Mouse (Mus musculus): ENCODE data around the gene Med29. TPM values are rescaled to one million over a fixed set of nuclear protein-coding genes. Genes with fewer than 3 reads are reported as not detected.

Med29 gene
- total and polyA plus RNA-seq, 2 experiments from 2014 or later, result 45.8 to 51.4 TPM

DNA sequence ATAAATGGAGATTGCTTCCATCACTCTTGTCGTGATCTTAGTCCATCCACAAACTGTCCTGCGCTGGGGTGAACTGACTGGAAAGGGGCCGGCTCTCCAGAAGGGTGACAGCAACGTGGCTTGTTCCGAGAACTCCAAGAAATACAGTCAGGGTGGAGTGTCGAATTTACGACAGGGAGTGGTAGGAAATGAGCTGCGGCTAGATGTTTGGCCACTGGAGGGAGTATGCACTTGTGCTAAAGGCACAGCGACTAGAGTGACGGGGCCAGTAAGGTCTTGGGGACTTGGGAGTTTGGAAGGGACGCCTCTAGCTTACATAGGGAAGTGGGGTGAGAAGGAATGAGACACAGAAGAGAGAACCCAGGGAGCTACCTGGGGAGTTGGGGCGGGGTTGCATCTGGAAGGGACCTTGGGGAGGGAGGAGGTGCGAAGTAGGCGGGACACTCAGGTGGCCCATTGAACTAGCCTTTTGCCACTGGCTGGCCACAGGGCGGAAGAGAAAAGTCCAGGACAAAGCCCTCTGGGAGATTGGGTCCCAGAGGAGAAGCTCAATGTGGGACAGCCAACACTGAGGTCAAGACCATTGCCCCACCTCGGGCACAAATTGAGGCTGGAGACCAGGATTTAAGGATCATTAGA is 44.5 kb upstream of the Med29 start, which contains the start of gene Gmfg:
Gene Gmfg, plus strand, starts transcription at position 516 of the 639 bp plus-strand sequence.
- WGBS, result 2% methylated on average over 16 of the region's 16 CpGs
- H3K4me3 ChIP-seq (ENCODE audit: low read depth, low read length), result peak within 1 kb of the TSS; percentile 85

DNA sequence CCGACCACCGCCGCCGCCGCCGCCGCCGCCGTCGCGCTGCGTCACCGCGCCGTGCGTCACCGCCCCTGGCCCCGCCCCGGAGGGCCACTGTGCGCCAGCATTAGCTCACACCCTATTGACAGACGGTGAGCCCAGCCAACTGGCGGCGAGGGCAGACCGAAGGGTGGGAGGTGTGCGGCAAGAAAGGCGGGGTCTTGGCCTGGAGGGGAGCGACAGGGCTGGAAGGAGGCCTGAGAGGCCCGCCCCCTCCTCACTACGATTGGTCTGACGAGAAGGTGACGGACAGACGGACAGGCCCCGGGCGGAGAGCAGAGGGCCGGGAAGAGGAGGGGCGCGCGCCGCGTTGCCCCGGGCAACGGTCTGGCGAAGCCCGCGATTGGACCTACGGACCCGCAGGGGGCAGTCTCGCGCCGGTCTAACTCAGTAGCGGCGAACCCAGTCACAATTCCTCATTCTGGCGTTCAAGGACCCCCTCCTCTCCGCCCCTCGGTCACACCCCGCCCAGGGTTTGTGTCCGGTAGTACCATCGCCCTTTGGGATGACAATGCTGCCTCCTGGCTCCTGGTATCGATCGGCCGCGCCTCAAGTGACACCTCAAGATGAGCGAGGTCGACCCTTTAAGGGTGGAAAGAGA is 43.9 kb upstream of the Med29 start:
- ATAC-seq (ENCODE audit: insufficient read depth, low read depth), result peak; percentile 97
- Histone ChIP-seq H3K27me3 (ENCODE audit: control insufficient read depth, insufficient read depth, low read length) (no peaks in the 10 kb centered on the region), H3K4me1 (ENCODE audit: control insufficient read depth, insufficient read depth) (peaks cover 40% of the 10 kb centered on the region), H3K36me3 (replicated peaks; ENCODE audit: control insufficient read depth, insufficient read depth, low read length) (no peaks in the 10 kb centered on the region), H3K9me3 (replicated peaks; ENCODE audit: control insufficient read depth, low read length) (no peaks in the 10 kb centered on the region), H3K9ac (replicated peaks; ENCODE audit: low read depth, low read length) (peak overlapping the region; percentile 96), H3K27ac (ENCODE audit: low read depth) (peak overlapping the region; percentile 82), H3K4me2 (ENCODE audit: low read depth, low read length) (peak overlapping the region; percentile 87), H3K4me3 (ENCODE audit: low read depth, low read length) (peak overlapping the region; percentile 85)
- TF ChIP-seq EP300 (IDR thresholded peaks at IDR 0.05; ENCODE audit: low read depth) (no peak), CTCF (IDR thresholded peaks at IDR 0.05; ENCODE audit: low read depth) (peak; percentile 71)
- WGBS, result 0% methylated on average over 44 of the region's 64 CpGs
- peak; percentile 100 for DNase-seq (ENCODE audit: low spot score)

More for the DNA sequence above, 44.5 kb upstream of the Med29 start, which contains the start of gene Gmfg:
- DNase-seq (ENCODE audit: low spot score) (peak; percentile 89), ATAC-seq (ENCODE audit: insufficient read depth, low read depth) (peak; percentile 34)
- Histone ChIP-seq H3K9ac (replicated peaks; ENCODE audit: low read depth, low read length) (peak within 1 kb of the TSS; percentile 36), H3K27me3 (ENCODE audit: control insufficient read depth, insufficient read depth, low read length) (no peaks in the 10 kb centered on the region), H3K4me2 (ENCODE audit: low read depth, low read length) (peak within 1 kb of the TSS; percentile 74), H3K4me1 (ENCODE audit: control insufficient read depth, insufficient read depth) (peaks cover 34% of the 10 kb centered on the region), H3K27ac (ENCODE audit: low read depth) (peak within 1 kb of the TSS; percentile 82), H3K9me3 (replicated peaks; ENCODE audit: control insufficient read depth, low read length) (no peaks in the 10 kb centered on the region), H3K36me3 (replicated peaks; ENCODE audit: control insufficient read depth, insufficient read depth, low read length) (no peaks in the 10 kb centered on the region)
- peak; percentile 83 for TF ChIP-seq CTCF (IDR thresholded peaks at IDR 0.05; ENCODE audit: low read depth)
- no peak for TF ChIP-seq EP300 (IDR thresholded peaks at IDR 0.05; ENCODE audit: low read depth)

DNA sequence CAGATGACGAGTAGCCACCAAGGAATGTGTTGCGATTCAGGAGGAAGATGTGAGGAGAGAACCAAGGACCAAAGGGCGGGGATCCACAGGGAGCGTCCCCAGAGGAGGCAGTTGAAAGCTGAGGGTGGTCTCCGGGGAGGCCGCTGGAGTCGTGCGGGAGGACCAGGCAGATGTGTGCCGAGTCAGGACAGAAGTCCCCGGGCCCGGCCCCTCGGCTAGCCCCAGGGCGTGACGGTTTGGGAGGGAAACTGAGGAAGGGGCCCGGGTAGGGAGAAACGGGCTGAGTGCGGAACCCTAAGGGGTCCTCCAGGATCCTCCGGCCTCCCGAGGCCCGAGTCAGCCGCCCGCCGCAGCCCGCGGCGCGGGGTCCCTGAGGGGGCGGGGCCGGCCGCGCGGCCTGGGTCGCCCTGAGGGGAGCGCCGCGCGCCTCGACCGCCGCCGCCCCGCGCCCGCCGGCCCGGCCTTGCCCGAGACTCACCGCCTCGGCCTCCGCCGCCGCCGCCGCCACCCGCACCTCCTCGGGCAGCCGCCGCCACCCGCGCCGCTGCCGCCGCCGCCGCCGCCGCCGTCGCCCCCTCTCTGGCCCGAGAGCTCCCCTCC is 43.3 kb upstream of the Med29 start:
- peak overlapping the region; percentile 85 for H3K4me3 ChIP-seq (ENCODE audit: low read depth, low read length)
- ATAC-seq (ENCODE audit: insufficient read depth, low read depth) (peak; percentile 1; the same call in 1 of the 2 replicates), DNase-seq (ENCODE audit: low spot score) (no peak)
- H3K36me3 ChIP-seq (replicated peaks; ENCODE audit: control insufficient read depth, insufficient read depth, low read length), result 0 out of 2 replicates have a peak, but pooled peaks cover 2% of the 10 kb centered on the region
- peak overlapping the region; percentile 96 for H3K9ac ChIP-seq (replicated peaks; ENCODE audit: low read depth, low read length)
- H3K4me2 ChIP-seq (ENCODE audit: low read depth, low read length), result peak overlapping the region; percentile 87
- TF ChIP-seq EP300 (IDR thresholded peaks at IDR 0.05; ENCODE audit: low read depth) (no peak), CTCF (IDR thresholded peaks at IDR 0.05; ENCODE audit: low read depth) (no peak)
- H3K27ac ChIP-seq (ENCODE audit: low read depth), result peak overlapping the region; percentile 69
- WGBS, result 2% methylated on average over 18 of the region's 70 CpGs
- H3K27me3 ChIP-seq (ENCODE audit: control insufficient read depth, insufficient read depth, low read length), result no peaks in the 10 kb centered on the region
- H3K4me1 ChIP-seq (ENCODE audit: control insufficient read depth, insufficient read depth), result peaks cover 47% of the 10 kb centered on the region
- H3K9me3 ChIP-seq (replicated peaks; ENCODE audit: control insufficient read depth, low read length), result no peaks in the 10 kb centered on the region

DNA sequence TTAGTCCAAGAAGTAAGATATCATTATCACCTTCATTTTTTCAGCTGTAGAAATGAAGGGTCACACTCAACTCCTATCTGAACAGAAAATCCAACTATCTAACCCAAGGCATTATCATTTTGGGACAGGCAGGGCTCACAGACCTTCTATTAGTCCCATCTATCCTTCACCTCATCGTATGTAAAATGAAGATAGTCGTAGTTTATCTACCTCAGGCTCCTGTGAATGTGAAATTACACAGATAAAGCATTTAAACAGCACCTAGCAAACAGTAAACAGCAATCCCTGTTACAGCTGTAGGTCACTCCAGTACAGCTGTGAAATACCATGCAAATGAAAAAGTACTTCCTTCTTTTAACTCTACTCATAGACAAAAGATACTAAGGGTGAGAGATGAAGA is 39.7 kb upstream of the Med29 start:
- H3K27ac ChIP-seq (ENCODE audit: low read depth), result peak overlapping the region; percentile 74
- H3K9me3 ChIP-seq (replicated peaks; ENCODE audit: control insufficient read depth, low read length), result no peaks in the 10 kb centered on the region
- 0 out of 2 replicates have a peak, but pooled peaks cover 3% of the 10 kb centered on the region for H3K36me3 ChIP-seq (replicated peaks; ENCODE audit: control insufficient read depth, insufficient read depth, low read length)
- peak overlapping the region; percentile 24 for H3K4me2 ChIP-seq (ENCODE audit: low read depth, low read length)
- H3K4me1 ChIP-seq (ENCODE audit: control insufficient read depth, insufficient read depth), result peaks cover 67% of the 10 kb centered on the region
- H3K9ac ChIP-seq (replicated peaks; ENCODE audit: low read depth, low read length), result peak overlapping the region; percentile 18; the same call in 1 of the 2 replicates
- no peak for ATAC-seq (ENCODE audit: insufficient read depth, low read depth)
- no peaks in the 10 kb centered on the region for H3K27me3 ChIP-seq (ENCODE audit: control insufficient read depth, insufficient read depth, low read length)
- DNase-seq (ENCODE audit: low spot score), result no peak
- TF ChIP-seq EP300 (IDR thresholded peaks at IDR 0.05; ENCODE audit: low read depth) (no peak), CTCF (IDR thresholded peaks at IDR 0.05; ENCODE audit: low read depth) (no peak)
- no peak overlapping the region for H3K4me3 ChIP-seq (ENCODE audit: low read depth, low read length)
- WGBS, result 48% methylated on average over 2 of the region's 2 CpGs

DNA sequence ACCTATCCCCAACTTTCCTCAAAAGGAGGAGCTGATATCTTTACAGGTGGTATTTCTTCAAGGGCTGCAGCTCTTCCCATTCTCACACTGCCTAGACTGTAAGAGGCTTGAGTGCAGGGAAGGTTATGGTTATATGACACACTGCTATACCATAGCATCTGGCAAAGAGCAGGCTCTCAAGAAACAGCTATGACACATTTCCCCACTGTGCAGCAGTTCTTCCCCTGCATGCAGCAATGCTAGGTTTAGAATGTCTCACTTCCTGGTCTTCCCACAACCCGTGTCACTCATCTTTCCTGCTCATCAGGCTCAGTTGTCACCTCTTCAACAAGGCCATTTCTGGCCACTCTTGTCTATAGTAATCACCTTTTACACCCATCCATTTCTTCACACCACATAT is 38.0 kb upstream of the Med29 start:
- Histone ChIP-seq H3K4me1 (ENCODE audit: control insufficient read depth, insufficient read depth) (peaks cover 67% of the 10 kb centered on the region), H3K27ac (ENCODE audit: low read depth) (no peak overlapping the region), H3K4me2 (ENCODE audit: low read depth, low read length) (no peak overlapping the region), H3K9me3 (replicated peaks; ENCODE audit: control insufficient read depth, low read length) (no peaks in the 10 kb centered on the region), H3K27me3 (ENCODE audit: control insufficient read depth, insufficient read depth, low read length) (no peaks in the 10 kb centered on the region), H3K36me3 (replicated peaks; ENCODE audit: control insufficient read depth, insufficient read depth, low read length) (0 out of 2 replicates have a peak, but pooled peaks cover 3% of the 10 kb centered on the region), H3K9ac (replicated peaks; ENCODE audit: low read depth, low read length) (no peak overlapping the region), H3K4me3 (ENCODE audit: low read depth, low read length) (no peak overlapping the region)
- ATAC-seq (ENCODE audit: insufficient read depth, low read depth), result no peak
- no peak for DNase-seq (ENCODE audit: low spot score)
- TF ChIP-seq EP300 (IDR thresholded peaks at IDR 0.05; ENCODE audit: low read depth), result no peak
- no peak for TF ChIP-seq CTCF (IDR thresholded peaks at IDR 0.05; ENCODE audit: low read depth)
- WGBS, result 19% methylated on average over 1 of the region's 1 CpGs
